Mouse (Mus musculus): ENCODE measurements around the gene Sh3bp5.

The Sh3bp5 gene

DNA sequence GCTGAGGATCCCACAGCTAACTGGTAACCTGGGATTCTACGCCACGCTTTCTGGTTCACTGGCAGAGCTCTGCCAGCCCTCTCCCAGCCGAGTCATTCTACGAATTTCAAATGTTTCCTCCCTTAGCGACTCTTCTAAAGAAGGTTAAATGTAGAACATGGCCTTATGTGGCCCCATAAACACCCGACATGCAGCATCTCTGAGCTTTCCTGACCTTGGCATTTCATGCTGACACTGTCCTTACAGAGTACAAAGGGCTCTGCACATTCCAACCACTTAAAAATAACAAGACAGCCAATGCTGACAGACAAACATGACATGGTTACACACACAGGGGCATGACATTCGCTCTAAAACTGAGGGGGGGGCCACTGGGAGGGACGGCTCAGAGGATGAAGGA lies 27.2 kb downstream of the Sh3bp5 start:
- DNase-seq (ENCODE audit: low spot score), result no peak

DNA sequence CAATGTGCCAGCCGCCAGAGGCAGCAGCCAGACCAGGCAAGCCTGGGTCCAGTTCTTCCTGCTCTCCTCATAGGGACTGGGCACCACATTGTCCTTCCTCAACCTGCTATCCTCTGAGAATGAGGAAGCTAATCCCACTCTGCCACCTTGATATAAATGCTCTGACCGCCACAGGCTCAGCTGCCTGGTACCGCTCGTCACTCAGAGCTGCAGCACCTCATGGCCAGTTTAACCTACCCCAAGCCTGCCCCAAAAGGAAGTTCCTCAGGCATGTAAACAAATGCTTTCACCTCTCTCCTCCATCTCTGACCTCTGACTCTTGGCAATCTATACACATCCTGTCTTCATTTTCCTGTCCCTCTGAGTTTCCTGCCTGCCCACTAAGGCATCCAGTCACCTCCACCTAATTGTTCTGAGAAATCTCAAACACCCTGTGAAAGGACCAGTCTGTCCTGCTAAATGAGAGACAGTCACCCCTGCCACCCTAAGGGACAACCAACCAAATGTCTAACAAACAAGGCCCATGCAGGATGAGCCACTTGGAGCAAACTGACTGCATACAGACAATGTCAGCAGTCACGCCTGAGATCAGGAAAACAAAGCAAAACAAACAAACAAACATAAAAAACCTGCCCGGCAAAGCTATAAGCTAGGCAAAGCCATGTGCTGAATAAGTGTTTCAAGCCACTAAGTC lies 27.8 kb downstream of the Sh3bp5 start:
- no peak for DNase-seq (ENCODE audit: low spot score)

DNA sequence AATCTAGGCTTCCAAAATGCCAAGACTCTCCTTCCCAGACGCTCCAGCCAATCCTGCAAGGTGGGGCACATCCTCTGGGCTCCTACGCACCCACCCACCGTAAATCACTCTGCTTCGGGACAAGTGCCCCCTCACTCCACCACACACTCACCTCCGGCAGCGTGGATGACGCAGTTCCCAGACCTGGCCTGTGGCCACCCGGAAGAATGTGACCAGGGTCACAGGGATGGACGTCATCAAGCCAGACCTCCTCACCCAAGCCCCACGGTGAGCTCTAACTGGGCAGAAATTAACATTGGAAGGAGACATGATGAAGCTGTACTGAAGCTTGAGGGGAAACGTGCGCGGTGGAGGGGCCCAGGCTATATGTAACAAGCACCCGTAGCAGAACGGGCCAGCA lies 28.7 kb downstream of the Sh3bp5 start:
- DNase-seq (ENCODE audit: low spot score), result no peak

DNA sequence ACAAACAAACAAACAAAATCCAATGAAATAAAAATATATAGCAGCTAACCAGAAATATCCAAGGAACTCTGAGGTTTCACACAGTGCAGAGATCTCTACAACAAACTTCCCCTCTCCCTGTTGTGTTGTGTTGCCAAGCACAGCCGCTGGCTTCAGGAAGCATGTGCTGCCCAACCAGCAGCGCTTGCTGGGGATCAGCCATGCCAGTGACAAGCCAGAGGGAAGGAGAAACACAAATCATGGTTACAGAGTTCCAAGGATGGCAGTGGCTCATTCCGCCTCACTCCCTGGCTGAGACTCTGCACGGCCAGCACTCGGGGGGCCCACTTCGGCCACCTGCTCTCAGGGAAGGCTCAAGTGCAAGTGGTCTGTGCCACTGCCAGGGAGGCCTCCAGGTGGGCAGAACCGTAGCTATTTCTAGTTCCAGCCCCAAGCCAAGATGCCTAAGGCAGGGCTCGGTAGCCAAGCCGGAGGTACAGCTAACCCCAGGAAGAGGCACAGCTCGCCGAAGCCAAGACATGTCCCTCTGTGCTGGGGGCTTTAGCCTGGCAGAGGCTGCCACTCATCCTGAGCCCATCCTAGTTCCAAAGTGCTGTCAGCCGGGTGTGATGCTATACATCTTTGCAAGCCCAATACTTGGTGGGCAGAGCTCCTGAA lies 29.6 kb downstream of the Sh3bp5 start:
- DNase-seq (ENCODE audit: low spot score), result no peak

DNA sequence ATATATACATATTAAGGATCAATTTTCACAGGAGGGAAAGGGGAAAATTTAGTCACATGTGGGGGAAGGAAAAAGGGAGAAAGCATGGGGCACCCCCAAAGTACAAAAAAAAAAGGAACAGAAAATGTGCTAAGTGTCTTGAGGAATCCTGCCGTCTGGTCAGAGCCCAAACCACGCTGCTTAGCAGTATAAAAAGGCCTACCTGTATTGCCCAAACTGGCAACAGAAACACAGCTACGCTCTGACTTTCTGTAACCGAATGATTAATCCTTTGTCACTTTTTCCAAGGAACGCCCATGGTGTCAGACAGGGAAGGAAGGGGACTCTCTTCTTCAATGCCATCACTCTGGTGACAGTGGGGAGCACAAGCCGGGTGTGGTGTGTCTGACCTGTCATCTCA lies 30.2 kb downstream of the Sh3bp5 start:
- DNase-seq (ENCODE audit: low spot score), result no peak

DNA sequence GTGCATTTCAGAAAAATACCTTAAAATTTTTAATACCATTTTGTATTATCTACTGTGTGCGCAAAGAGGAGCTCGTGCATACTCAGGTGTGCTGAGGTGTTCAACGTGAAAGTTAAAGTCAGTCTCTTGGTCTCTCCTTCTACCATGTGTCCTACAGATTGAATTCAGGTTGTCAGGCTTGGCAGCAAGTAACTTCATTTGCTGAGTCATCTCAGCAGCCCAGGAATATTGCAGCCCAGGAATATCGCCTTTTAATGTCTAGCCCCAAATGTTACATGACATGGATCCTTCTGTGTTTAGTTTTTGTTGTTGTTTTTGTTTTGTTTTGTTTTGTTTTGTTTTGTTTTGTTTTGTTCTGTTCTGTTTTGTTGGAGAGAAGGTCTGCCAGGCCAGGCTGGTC lies 31.2 kb downstream of the Sh3bp5 start:
- no peak for DNase-seq (ENCODE audit: low spot score)

DNA sequence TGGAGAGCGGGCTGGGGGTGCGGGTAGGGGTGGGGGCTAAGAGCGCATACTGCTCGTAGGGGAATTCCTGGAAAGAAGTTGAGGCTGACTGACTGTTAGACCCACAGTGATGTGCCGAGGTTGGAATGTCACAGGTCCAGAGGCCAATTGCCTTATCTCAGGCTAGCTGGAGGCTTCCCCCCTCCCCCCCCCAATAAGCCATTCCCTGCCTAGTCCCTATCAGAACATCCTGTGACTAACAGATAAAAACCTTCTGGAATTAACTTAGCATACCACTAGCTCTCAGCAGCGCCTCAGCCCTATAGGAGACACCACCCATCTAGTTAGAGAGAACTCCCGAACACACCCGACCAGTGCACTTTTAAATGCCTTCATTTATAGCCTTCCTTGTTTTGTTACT lies 31.9 kb downstream of the Sh3bp5 start:
- DNase-seq (ENCODE audit: low spot score), result no peak

DNA sequence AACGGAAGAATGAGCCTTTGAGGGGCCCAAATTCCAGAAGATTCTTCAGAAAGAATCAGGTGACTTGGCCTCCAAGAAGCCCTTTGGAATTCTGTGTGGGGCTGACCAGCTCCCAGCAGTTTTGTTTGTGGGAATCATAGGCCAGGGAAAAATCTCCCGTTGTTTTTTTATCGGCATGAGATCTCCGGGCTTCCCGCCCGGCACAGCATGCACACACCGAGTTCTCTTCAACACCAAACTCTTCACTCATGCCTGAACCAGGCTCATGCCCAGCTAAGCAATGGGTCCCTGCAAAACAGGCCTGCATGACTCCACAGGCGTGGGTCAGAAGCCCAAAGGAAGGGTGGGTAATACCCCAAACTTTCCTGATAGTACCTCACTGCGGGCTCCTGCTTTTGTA lies 32.3 kb downstream of the Sh3bp5 start:
- DNase-seq (ENCODE audit: low spot score), result no peak

DNA sequence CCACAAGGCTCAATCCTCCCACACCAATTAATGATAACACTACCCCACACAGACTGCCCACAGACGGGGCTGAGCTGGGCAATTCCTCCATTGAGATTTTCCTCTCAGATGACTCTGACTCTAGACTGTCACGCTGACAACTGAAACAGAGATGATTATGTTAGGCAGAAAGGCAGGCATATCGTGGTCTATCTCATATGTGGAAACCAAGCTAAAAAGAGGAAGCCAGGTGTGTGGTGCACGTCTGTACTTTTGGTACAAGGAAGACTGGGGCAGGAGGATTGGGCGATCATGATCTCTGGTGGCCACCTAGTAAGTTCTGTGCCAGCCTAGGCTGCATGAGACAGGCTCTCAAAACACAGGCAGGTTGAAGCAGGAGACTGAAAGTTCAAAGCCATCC lies 33.2 kb downstream of the Sh3bp5 start:
- no peak for DNase-seq (ENCODE audit: low spot score)

DNA sequence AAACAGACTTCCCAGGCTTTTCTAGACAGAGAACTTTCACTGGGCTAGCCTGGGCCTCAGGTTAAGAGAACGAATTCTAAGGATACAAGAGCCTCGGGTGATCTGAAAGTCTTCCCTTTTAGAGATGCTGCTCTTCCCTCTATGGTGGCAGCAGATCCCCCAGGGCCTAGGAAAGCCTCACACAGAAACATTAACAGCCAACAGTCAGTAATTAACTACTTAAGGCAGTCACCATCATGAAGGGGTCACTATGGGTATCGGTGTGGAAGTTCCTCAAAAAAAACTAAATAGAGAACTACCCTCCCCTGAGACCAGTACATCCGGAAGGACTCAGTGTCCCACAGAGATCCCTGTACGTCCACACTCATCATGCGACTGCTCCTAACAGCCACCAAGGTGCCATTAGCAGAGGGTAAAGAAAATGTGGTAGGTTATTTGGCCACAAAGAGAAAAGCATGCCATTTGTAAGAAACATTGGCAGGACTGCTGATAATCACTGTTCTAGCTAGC lies 33.9 kb downstream of the Sh3bp5 start:
- DNase-seq (ENCODE audit: low spot score), result no peak

DNA sequence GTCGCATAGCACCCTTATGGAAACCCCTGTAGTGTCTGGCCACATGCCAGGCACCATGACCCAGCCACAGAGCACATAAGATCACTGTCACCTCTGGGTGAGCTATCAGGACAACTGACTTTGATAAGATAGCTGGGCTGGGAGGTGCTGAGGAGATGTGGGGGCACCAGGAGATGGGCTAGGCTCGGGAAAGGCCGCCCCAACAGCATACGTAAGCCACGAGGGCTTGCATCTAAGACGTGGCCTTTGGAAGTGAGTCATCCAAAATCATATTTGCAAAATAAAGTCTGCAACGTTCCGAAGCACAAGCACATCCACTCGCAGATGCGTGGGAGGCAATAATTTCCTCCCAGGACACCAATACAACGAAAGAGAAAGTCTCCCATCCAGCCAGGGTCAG lies 35.0 kb downstream of the Sh3bp5 start:
- no peak for DNase-seq (ENCODE audit: low spot score)

DNA sequence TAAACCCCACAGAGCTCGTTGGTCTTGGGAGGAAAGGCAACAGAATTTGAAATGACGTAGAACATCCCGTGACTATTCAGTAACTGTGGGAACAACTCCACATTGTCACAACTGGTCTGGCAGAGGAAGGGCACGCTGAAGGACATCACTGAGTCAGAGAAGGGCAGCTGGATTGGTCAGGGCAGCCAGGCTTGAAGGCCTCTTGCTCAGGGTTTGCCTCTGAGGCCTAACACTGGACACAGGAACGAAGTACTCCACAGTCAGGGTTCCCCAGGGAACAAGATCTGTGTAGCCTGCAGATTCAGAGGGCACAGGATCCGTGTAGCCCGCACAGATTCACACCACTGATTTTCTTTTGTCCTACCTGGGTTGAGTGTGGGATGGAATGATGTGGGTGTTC lies 35.6 kb downstream of the Sh3bp5 start:
- DNase-seq (ENCODE audit: low spot score), result no peak

DNA sequence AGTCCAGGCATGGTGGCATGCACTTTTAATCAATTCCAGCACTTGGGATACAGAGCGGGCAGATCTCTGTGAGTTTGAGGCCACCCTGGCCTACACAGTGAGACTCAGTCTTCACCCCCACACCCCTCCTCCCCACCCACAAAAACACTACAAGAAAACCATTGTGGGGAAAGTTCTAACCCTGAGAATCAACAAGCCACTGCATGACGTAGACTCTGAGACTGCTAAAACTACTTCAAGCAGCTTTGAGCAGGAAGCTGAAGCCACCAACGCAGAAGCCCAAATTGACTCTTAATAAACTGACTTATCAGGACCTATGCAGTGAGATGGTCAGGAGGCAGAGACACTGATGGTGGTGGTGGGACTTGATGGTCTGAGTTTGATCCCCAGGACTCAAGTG lies 36.6 kb downstream of the Sh3bp5 start:
- DNase-seq (ENCODE audit: low spot score), result no peak

DNA sequence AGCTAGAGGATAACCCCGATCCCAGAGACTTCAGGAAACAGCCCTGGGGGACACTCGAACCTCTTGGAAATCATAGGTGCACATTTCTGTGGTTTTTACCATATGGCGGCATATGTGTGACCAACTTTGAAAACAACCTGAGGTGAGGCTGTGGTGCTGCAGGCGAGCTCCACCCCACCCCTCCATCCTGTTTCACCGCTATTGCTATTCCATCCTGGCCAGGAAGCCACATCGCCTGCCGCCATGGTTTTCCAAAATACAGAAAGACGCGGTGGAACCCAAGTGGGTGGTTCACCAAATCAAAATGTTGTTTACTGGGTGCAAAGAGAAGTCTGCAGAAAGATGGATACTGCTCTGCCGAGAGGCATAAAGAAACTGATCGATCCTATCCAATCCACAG lies 37.1 kb downstream of the Sh3bp5 start:
- no peak for DNase-seq (ENCODE audit: low spot score)

DNA sequence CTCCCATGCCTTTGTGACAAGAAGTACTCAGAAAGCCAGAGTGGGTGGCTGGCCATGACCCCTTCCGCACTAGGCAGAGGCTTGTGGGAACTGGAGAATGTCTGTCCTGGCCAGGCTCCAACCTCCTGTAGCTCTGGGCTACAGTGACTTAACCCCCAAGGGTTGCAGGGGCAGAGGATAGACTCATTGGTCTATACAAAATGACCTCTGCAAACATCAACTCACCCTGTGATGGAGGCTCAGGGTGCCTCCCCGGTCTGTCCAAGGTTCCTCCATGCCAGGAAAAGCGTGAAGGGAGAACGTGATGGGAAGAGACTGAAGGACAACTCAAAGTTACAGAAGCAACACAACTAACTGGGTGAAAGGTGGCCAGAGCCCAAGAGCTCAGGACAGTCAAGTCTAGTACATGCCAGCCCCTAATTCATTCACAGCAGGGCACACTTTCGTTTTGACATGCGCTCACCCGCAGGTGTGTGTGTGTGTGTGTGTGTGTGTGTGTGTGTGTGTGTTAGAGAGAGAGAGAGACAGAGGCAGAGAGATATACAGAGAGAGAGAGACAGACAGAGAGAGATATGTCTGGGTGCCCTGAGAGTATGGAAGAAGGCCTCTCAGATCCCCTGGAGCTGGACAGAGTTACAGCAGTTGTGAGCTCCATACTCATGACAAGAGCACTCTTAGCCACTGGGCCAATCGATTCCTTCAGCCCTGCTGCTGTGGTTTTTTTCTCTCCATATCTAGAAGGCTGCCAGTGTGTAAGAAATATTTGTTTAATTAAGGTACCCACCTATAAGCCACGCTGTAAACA lies 37.9 kb downstream of the Sh3bp5 start:
- no peak for DNase-seq (ENCODE audit: low spot score)

DNA sequence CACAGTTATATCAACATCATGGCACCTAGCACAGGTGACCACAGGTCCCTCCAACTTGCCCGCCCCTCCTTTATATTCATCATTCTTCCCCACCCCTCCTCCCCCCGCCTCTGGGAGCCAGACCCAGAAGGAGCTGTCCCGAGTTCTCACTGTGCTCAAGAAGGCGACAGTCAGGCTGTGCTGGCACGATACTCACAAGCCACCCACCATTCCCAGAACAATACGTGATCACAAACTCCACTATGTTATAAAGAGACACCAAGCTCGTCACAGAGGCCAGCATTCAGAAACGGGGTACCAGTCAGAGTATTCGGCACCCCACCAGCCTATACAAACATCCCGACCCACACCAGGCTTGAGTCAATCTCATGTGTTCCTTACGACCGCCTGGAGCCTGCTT lies 38.5 kb downstream of the Sh3bp5 start:
- no peak for DNase-seq (ENCODE audit: low spot score)

DNA sequence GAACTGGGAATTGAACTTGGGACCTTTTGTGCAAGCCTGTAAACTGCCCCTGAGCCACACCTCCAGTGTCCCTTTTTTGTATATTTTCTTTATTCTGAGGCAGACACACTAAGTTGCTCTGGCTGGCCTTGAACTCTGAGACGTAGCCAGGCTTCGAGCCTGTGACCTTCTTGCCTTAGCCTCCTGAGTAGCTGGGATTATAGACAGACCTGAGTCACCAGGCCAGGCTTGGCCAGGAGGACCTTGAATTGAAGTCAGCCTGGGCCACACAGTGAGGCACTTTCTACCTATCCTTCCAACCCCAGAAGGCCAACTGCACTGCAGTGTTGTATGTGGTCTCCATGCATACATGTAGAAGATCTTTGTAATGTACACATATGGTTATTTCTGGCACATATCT lies 39.5 kb downstream of the Sh3bp5 start:
- DNase-seq (ENCODE audit: low spot score), result no peak

DNA sequence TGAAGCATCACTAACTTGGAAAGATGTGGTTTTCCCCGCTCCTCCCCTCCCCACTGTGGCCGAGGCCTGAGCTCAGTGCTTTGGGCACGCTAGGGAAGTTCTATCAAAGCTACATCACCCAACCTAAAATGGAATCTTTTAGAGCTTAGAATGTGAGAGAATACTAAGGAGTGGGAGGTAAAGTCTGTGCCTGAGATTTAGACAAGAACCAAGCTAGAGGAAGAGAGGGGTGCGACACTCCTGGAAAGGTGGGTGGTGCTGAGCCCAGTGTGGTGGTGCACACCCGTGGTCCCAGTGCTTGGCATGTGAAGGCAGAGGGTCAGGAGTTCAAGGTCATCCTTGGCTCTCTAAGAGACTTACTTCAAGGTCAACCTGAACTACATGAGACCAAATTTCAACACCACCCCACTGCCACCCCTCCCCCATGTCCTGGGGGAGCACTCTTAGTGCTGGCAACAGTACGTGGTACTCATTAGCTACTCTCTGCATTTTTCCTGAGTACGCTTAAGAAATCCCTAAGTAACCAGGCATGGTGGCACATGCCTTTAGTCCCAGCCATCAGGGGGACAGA lies 40.2 kb downstream of the Sh3bp5 start:
- DNase-seq (ENCODE audit: low spot score), result no peak

DNA sequence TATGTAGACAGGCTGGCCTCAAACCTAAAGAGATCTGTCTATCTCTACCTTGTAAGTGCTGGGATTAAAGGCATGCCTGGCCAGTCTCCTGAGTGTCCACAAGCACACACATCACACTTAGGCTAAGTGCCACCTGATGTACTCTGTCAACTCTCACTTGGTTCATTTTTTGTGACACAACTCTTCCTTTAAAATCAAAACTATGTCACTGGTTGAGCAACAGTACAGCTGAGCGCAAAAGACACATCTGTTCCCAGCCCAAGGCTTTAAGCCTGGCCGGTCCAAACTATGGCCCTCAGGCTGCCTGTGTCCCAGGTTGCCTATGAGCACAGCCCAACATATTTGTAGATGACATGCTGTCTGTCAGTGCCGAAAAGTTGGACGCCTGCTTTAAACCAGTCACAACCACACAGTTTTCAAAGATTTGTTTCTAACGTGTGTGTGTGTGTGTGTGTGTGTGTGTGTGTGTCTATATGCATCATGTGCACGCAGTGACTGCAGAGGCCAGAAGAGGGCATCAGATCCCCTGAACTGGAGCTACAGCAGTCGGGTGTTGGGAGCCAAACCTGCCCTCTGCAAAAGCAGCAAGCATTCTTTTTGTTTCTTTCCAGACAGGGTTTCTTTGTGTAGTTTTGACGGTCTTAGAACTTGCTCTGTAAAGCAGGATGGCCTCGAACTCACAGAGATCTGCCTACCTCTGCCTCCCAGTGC lies 40.9 kb downstream of the Sh3bp5 start:
- no peak for DNase-seq (ENCODE audit: low spot score)

DNA sequence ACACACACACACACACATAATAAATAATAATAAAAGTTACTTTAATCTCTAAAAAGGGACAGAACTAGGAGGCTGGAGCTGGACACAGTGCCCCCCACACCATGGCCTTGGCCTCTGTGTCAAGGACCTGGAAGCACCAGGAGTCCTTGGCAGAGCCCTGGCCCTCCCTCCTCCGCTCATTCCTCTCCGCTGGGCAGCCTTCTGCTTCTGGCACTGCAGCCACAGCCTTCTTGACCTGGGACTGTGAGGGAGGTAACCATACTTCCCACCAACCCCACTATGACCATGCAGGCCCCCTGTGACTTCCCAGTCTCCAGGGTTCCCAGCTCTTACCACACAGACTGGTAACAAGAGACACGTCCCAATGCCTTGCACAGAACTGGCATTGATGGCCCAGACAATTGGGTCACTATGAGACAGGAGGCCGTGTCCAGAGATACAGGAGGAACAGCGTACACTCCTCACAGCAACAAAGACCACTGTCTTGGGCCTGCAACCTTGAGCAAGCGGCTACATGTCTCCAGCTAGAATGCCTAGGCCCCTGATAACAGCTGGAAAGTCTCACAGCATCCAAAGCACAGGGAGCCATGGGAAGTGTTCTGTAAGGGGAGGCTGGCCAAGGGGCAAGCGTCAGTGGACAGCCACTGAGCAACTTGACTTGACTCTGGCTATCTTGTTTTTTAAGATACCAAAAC lies 41.8 kb downstream of the Sh3bp5 start:
- no peak for DNase-seq (ENCODE audit: low spot score)

DNA sequence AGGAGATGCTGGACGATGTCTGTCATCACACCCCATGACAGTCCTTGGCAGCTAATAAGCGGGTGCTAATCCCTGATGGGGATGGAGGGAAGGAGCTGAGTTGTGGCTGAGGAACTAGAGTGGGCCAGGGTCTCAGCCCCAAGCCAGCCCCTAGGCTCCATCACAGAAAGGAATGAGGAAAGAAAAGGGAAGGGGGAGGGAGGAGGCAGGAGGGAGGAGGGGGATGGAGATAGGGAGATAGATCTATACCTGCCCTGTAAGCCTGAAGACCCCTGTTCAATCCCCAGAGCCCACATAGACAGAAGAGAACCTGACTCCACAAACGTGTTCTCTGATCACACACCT lies 42.4 kb downstream of the Sh3bp5 start:
- no peak for DNase-seq (ENCODE audit: low spot score)
